Mouse (Mus musculus) liver, adult 2 months (tissue): ENCODE data around the gene Chmp6. TPM values are rescaled to one million over a fixed set of nuclear protein-coding genes. Genes with fewer than 3 reads are reported as not detected.

Source experiments
- DNase-seq: peaks from one replicate; pipeline ENCODE4 v3.0.0-alpha.2; 2011; ENCODE audit warnings: low read depth, low spot score; ENCODE audit errors: extremely low read depth
- H3K27ac ChIP-seq: fragments of 200-500 bp; replicated peaks from 2 replicates; pipeline ENCODE4 v1.5.1; 2012; ENCODE audit warnings: low read depth, mild to moderate bottlenecking, control low read depth, inconsistent platforms, low read length; ENCODE audit not compliant: insufficient read depth
- H3K27me3 ChIP-seq: fragments of 200-500 bp; 2 replicates; pipeline ENCODE4 v1.6.1; 2012; ENCODE audit warnings: mild to moderate bottlenecking, moderate library complexity, low read length, inconsistent platforms; ENCODE audit not compliant: control insufficient read depth, insufficient read depth
- H3K36me3 ChIP-seq: fragments of 200-500 bp; 2 replicates; pipeline ENCODE4 v1.6.1; 2012; ENCODE audit warnings: low read length, inconsistent platforms; ENCODE audit not compliant: control insufficient read depth, insufficient read depth
- H3K4me1 ChIP-seq: fragments of 200-500 bp; 2 replicates; pipeline ENCODE4 v1.6.1; 2011; ENCODE audit warnings: low read length; ENCODE audit not compliant: control insufficient read depth, insufficient read depth
- H3K4me3 ChIP-seq: fragments of 200-500 bp; 2 replicates; pipeline ENCODE4 v1.5.1; 2011; ENCODE audit warnings: low read depth, mild to moderate bottlenecking, control low read depth, low read length, moderate library complexity; ENCODE audit not compliant: insufficient read depth
- H3K79me2 ChIP-seq: fragments of 200-500 bp; 2 replicates; pipeline ENCODE4 v1.6.1; 2012; ENCODE audit warnings: inconsistent platforms, mild to moderate bottlenecking, low read length, moderate library complexity; ENCODE audit not compliant: control insufficient read depth, insufficient read depth
- H3K9ac ChIP-seq: fragments of 200-500 bp; 2 replicates; pipeline ENCODE4 v1.6.1; 2012; ENCODE audit warnings: low read depth, mild to moderate bottlenecking, control low read depth, inconsistent platforms, low read length
- CTCF ChIP-seq: fragments of 200-500 bp; IDR thresholded peaks from 2 replicates; pipeline ENCODE4 v1.5.1; 2011; ENCODE audit warnings: low read depth, low read length, control low read depth
- POLR2A ChIP-seq: fragments of 200-500 bp; IDR thresholded peaks from 2 replicates; pipeline ENCODE4 v1.6.1; 2011; ENCODE audit warnings: low read length, control low read depth; ENCODE audit not compliant: insufficient read depth; ENCODE audit errors: extremely low read depth
- WGBS: fragments of 180-500 bp; shearing (Covaris S2); methylation state at CpG from one replicate; pipeline ENCODE4 v1.1.7; 2018; 5-methylcytosine and 5-hydroxymethylcytosine counted together
- polyA plus RNA-seq: library from polyadenylated mRNA; depleted of rRNA; stranded (reverse); fragments of >200 nt; gene quantifications from 2 replicates; pipeline ENCODE4 v1.2.3, GENCODE M21; 2012
- total RNA-seq: library from RNA; depleted of rRNA; stranded (reverse); fragments of >200 nt; gene quantifications from 2 replicates; pipeline ENCODE4 v1.2.3, GENCODE M21; 2014

The Chmp6 gene
- total and polyA plus RNA-seq, 2 experiments, result 21.6 to 34.2 TPM

GRCm38 (mm10) chr11:119874841-119875240, 38.4 kb upstream of the Chmp6 start:
- no peak for TF ChIP-seq POLR2A
- TF ChIP-seq CTCF, result no peak
- H3K79me2 ChIP-seq, result no peaks in the 10 kb centered on the region
- 86% methylated on average over 1 of the region's 1 CpGs for WGBS
- H3K36me3 ChIP-seq, result peaks cover 11% of the 10 kb centered on the region
- H3K4me3 ChIP-seq, result no peak overlapping the region
- H3K27ac ChIP-seq, result no peak overlapping the region
- no peak for DNase-seq
- no peak overlapping the region for H3K9ac ChIP-seq
- H3K4me1 ChIP-seq, result no peaks in the 10 kb centered on the region
- no peaks in the 10 kb centered on the region for H3K27me3 ChIP-seq

- TF ChIP-seq POLR2A, result no peak
- TF ChIP-seq CTCF, result no peak
- Histone ChIP-seq H3K27ac (no peak overlapping the region), H3K9ac (no peak overlapping the region), H3K4me3 (no peak overlapping the region), H3K27me3 (no peaks in the 10 kb centered on the region), H3K4me1 (no peaks in the 10 kb centered on the region), H3K36me3 (peaks cover 11% of the 10 kb centered on the region), H3K79me2 (no peaks in the 10 kb centered on the region)
- DNase-seq, result no peak
- WGBS, result 81% methylated on average over 9 of the region's 9 CpGs
Observed at GRCm38 (mm10) chr11:119875685-119876084, 37.6 kb upstream of the Chmp6 start.

- Histone ChIP-seq H3K4me1 (no peaks in the 10 kb centered on the region), H3K36me3 (peaks cover 11% of the 10 kb centered on the region), H3K27me3 (no peaks in the 10 kb centered on the region), H3K4me3 (no peak overlapping the region), H3K27ac (no peak overlapping the region), H3K9ac (no peak overlapping the region), H3K79me2 (no peaks in the 10 kb centered on the region)
- DNase-seq, result no peak
- 96% methylated on average over 7 of the region's 7 CpGs for WGBS
- no peak for TF ChIP-seq POLR2A
- no peak for TF ChIP-seq CTCF
Observed at GRCm38 (mm10) chr11:119877124-119877523, 36.1 kb upstream of the Chmp6 start.

- Histone ChIP-seq H3K27me3 (no peaks in the 10 kb centered on the region), H3K36me3 (peaks cover 11% of the 10 kb centered on the region), H3K79me2 (no peaks in the 10 kb centered on the region), H3K4me3 (no peak overlapping the region), H3K9ac (no peak overlapping the region), H3K4me1 (no peaks in the 10 kb centered on the region), H3K27ac (no peak overlapping the region)
- DNase-seq, result no peak
- no peak for TF ChIP-seq CTCF
- TF ChIP-seq POLR2A, result no peak
- WGBS, result 94% methylated on average over 5 of the region's 5 CpGs
Observed at GRCm38 (mm10) chr11:119879573-119879972, 33.7 kb upstream of the Chmp6 start.

- TF ChIP-seq POLR2A (no peak), CTCF (no peak)
- Histone ChIP-seq H3K4me1 (no peaks in the 10 kb centered on the region), H3K79me2 (no peaks in the 10 kb centered on the region), H3K4me3 (no peak overlapping the region), H3K9ac (no peak overlapping the region), H3K36me3 (peaks cover 8% of the 10 kb centered on the region; the same call in 1 of the 2 replicates), H3K27ac (no peak overlapping the region), H3K27me3 (no peaks in the 10 kb centered on the region)
- WGBS, result 93% methylated on average over 2 of the region's 2 CpGs
- DNase-seq, result no peak
Observed at GRCm38 (mm10) chr11:119883646-119884045, 29.6 kb upstream of the Chmp6 start.

GRCm38 (mm10) chr11:119889966-119890365, 23.3 kb upstream of the Chmp6 start:
- Histone ChIP-seq H3K4me3 (no peak overlapping the region), H3K4me1 (no peaks in the 10 kb centered on the region), H3K79me2 (no peaks in the 10 kb centered on the region), H3K36me3 (peaks cover 6% of the 10 kb centered on the region; the same call in 1 of the 2 replicates), H3K9ac (no peak overlapping the region), H3K27me3 (no peaks in the 10 kb centered on the region), H3K27ac (no peak overlapping the region)
- DNase-seq, result no peak
- 89% methylated on average over 3 of the region's 3 CpGs for WGBS
- TF ChIP-seq POLR2A, result no peak
- TF ChIP-seq CTCF, result no peak
